Mouse (Mus musculus) cerebellum, adult 11-12 months (tissue): Measurements from ENCODE around the gene Ube2d3.
"Not testable (repeated sequence)": the region's sequence is repeated elsewhere in the genome, so short reads cannot be mapped to it uniquely, and the experiment has no call there.

Source experiments
- DNase-seq: peaks from one replicate; pipeline ENCODE4 v3.0.0; 2022

Gene Ube2d3

DNA sequence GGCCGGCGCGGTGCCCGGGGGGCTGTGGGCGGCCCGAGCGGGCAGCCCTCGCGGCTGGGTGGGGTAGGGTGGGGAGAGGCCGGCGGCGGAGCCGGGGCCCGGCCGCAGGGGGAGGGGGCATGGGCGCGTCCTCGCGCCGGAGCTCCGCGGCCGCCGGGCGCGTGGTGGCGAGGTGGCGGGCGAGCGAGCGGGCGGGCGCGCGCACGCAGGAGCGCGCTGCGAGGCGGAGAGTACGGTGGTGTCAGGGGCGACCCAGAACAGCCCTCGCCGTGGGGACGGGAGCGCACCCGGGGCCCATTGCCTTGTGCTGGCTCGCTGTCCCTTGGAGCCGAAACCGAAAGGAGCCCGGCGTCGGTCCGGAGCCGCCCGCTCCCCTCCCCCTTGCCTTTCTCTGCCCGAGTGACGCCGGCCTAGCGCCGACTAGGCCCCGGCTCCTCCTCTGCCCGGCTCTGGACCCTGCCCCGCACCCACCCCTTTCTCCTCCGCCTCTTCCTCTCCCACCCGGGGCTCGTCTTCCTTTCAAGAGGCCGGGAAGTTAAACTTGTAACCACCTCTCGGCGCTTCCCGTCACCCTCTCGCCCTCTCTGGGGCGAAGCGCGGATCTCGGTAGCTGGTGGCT is 1.1 kb downstream of the Ube2d3 start:
- DNase-seq = peak; percentile 88

DNA sequence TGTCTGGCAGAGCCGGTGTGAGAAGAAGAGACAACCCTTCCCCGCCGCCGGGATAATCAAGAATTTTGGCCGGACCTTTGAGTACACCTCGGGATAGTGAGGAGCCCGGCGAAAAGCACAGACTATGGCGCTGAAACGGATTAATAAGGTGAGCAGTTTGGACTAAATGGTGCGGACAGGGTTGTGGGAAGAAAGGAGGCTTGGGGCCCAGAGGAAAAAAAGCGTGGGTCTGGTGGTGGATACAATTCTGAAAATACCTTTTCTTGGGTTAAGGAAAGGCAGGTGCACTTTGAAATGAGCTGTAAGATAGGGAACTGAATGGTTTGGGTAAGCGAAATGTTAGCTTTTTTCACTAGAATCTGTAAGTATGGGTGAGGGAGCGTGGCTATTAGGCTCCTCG is 1.7 kb downstream of the Ube2d3 start:
- DNase-seq = no peak

DNA sequence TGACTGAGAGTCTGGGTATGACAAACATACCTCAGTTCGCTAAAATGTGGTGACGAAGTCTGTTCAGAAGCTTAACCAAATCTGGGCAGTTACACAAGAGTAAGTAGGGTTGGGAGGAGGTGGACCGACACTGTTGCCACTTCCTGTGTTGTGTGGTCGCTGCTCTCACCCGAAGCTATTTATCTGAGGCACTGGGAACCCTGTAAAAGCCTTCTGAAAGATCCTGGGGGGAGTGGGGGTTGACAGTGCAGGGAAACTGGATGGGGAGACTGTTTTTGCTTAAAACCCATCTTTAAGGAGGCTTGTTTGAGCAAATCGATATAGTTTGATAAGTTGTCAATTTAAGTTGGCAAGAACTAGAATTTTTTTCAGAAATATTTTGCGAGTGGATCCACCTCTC is 2.3 kb downstream of the Ube2d3 start:
- DNase-seq = peak; percentile 31

DNA sequence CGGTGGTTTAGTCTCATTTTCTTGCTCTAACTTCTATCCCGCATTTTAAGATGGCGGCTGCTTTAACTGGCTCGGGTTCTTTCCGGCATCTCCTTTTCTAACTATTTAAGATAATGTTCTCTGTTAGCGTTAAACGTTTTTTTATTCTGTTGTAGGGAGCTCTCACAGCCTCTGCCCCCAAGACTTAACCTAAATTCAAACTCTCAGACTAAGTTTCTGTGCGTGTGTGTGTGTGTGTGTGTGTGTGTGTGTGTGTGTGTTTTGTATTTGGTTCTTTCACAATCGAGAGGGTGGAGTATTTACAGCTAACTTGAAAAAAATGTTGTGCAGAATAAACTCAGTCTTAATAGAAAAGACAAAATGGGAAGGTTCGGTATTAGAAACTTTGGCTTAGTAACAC is 2.7 kb downstream of the Ube2d3 start:
- no peak for DNase-seq

DNA sequence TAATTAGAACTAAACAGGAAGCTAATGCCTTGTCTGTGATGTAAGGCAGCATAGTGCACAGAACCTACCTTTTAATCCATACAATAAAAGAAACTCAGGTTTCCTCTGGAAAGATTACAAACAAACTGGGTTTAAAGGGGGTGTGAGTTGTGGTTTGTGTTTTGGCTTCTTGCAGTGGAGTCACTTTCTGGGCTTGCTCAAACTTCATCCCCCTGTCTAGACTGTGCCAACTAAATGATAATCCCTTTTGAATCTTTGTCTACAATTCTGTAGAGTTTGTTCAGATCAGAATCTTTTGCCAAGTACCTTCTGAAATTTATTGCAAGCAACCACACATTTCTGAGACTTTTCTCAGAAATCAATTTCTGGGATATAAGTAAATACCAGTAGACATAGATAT is 7.0 kb downstream of the Ube2d3 start:
- DNase-seq = no peak

DNA sequence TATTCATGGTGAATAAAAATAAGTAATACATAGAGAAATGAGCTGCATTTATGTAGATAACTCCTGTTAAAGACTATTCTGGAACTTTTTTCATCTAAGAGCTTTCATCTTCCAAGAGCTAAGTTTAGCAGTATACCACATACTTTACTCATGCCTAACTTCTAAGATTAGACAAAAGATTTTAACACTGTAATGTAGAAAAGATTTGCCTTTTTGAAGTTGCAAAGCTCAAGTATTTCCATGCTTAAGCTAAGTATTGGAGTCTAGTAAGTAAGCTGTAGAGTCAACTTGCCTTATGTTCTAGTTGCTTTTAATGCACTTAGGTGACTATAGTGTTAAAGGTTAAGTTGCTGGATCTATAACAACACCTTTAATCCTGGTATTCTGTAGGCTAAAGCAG is 21.0 kb downstream of the Ube2d3 start:
- DNase-seq = no peak

DNA sequence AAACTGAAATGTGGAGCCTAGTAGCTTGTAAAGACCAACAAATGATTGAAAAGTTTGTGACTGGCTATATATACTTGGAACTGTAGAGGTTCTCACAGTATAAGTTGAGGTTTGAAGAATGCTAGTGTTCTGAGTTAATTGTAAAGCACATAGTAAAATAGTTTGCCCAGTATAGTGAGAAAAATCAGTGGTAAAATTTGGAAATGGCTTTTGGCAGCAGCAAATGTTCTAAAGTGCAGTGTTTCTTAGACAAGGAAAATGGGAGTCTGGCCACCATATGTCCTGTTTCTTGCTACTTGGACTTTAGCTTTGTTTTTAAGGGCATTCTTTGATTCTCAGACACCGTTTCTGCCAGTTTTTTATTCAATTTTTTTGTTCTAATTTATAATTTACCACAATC is 30.5 kb downstream of the Ube2d3 start:
- DNase-seq = no peak

DNA sequence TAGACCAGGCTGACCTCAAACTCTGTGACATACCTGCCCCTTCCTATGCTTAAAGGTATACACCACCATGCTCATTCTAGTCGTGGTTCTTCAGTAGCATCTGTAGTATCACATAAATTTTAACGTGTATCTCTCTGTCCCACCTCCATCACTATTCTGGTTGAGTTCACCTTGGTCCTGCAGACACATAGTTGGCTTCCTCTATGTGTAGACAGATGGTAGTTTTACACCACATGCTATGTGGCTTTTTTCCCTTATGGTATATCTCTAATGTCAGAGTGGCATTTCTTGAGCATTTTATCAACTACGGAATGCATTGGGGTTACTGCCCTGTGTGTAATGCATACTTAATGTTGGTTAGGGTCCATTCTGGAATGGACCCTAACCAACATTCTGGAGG is 31.2 kb downstream of the Ube2d3 start:
- no peak for DNase-seq

DNA sequence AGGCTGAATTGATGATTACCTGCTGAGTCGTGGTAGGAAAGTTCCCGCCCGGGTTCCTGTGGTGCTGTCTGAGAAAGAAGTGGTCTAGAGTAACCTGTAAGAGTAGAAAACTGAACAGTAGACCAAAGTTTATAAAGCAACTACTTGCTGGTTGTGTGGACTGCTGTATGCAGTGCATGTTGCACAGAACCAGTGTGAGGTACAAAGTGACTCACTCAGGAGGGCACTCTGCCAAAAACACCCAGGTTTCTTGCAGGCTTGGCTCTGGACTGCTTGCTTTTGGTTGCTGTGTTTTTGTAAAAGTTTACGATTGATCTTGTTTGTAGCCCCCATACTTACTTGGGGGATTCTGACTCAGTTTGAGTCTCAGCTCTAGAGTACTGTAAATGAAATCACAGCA is 32.0 kb downstream of the Ube2d3 start:
- peak; percentile 65 for DNase-seq

DNA sequence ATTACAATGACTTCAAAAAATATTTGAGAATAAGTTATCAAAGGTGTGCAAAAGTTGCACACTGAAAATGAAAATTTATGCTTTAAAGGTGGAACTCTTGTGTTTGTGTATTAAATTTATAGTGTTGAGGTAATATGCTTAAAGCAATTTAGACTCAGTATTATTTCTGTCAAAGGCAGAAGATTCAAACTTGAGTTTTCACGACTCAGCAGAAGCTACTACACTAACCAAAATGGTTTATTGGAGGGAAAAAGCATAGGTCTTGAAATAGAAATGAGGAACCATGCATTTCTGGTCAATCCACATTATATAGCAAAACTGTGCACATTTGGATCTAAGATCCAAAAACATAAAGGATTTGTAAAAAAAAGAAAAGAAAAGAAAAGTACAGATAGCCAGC is 32.9 kb downstream of the Ube2d3 start:
- DNase-seq = no peak

DNA sequence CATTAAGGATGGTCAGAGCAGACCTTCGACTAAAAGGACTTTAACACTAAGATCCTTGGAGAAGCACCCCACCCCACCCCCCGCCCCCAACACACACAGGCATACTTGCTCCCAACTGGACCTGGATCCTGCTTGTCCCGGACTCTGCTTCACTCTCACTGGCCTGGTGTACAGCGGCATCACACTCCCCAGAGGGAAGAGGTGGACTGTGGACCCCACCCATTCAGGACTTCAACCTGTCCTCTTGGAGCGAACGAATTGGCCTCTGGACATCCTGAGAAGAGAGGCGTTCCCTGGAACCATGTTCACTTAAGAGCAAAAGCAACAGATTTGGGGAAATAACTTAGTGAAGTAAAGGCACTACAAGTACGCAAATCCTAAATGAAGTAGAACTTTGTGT is 37.1 kb downstream of the Ube2d3 start:
- no peak for DNase-seq

DNA sequence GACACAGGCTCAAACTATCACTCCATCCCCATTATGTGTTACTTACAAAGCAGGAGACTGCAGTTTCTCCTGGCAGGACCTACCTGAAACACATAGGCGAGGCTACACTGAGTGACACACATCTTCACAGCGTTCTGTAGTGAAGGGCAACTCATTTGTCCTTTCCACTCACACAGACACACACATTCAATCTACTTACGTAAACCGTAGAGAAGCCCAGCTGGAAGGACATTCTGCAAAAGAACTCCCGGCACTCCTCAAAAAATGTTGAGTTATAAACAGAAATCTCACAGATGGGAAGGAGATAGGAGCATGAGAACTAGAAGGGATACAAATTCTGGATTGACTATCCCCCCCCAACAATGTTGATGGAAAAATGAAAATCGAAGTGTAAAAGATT is 38.3 kb downstream of the Ube2d3 start:
- no peak for DNase-seq

DNA sequence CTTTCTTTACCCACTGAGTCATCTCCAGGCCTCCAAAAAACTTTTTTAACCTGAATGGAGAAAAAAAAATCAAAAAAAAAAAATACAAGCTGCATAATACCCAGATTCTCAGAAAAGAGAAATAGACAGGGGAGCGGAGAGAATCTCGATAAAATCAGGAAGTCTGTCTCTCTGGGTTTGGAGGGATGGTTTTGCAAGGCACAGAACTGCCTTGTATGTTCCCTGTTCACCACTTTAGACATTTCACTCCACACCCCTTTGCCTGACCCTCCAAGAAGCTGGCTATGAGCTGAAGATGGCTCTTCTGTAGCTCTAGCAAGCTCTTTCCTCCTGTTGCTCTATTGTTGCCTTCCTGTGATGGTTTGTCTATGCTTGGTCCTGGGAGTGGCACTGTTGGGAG is 39.0 kb downstream of the Ube2d3 start:
- DNase-seq = no peak

DNA sequence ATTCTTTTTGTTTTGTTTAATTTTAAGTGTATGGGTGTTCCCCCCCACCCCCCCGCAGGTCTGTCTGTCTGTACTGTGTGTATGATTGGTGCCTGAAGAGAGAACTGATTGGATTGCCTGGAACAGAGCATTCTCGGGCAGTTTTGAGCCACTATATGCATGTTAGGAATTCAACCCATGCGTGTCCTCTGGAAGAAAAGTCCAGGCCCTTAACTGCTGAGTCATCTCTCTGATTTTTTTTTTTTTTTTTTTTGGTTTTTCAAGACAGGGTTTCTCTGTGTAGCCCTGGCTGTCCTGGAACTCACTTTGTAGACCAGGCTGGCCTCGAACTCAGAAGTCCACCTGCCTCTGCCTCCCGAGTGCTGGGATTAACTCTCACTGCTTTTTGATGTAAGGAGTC is 41.1 kb downstream of the Ube2d3 start:
- DNase-seq = not testable (repeated sequence)

DNA sequence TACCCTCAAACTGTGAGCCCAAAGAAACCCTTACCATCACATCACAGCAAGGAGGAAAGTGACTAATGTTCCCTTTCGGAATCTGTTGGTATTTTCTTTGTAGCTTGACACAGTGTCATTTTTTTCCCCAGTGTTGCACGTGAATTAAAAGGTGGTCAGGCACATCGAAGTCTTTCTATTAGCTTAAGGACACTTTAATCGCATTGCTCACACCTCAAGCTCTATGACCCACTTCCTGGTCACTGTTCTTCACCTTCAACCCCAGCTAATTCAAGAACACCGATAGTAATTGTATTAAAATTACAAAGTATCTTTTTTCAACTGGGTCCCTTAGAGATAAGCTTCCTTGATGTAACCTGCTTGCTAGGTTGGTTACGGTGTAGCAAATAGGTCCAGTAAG is 42.8 kb downstream of the Ube2d3 start:
- DNase-seq = no peak

DNA sequence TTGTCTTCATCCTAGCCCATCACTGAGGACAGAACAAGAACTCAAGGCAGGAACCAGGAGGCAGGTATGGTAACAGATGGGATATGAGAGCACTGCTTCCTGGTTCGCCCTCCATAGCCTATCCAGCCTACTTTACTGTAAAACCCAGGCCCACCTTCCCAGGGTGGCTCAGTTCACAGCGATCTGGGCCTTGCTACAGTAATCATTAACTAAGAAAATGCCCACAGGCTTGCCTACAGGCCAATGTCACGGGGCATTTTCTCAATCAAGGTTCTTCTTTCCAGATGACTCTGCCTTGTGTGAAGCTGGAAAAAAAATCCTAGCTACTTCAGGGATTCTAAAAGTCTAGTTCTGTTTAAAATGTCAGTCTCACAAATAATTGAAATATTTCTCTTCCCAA is 43.7 kb downstream of the Ube2d3 start:
- no peak for DNase-seq

DNA sequence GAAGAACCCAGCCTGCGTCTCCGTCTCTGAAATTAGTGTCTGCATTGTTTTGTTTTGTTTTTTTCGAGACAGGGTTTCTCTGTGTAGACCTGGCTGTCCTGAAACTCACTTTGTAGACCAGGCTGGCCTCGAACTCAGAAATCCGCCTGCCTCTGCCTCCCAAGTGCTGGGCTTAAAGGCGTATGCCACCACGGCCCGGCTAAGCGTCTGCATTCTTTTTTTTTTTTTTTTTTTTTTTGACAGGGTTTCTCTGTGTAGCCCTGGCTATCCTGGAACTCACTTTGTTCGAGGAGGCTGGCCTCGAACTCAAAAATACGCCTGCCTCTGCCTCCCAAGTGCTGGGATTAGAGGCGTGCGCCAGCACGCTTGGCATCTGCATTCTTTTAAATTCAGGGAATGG is 46.7 kb downstream of the Ube2d3 start:
- DNase-seq = not testable (repeated sequence)

DNA sequence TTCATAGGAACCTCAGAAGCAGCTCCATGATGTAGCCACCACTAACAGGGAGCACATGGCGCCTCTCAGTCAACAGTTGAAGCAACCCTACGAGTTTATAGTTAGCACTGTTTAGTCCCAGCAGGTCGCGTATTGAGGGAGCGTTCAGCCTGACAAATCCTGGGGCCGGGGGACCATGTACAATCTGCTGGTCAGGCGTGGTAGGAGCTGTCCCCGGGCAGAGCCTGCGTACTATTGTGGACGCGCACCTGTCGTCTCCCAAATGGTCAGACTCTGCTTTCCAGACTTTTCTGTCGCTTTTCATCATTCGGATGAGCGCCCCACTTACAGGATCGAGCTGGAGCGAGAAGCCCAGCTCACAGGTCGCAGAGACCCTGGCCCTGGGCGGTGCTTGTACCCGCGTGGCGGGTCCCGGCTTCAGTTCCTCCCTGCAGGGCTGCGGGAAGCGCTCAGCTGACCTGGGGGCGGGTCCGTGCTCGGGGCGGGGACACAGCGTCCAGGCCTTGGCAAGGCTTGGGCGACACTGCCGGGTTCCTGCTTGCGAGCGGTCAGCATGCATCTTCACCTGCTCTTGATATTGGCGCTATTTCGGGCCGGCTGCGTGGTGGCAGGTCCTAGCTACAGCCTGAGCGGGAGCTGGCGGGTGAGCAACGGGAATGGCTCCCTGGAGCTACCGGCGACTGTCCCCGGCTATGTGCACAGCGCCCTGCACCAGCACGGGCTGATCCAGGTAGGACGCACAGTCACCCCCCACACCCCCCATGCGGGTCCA is 47.4 kb downstream of the Ube2d3 start, which contains the start of gene Manba:
Gene Manba (plus strand): TSS at position 484 of the 772 bp plus-strand sequence.
- DNase-seq = peak; percentile 81

DNA sequence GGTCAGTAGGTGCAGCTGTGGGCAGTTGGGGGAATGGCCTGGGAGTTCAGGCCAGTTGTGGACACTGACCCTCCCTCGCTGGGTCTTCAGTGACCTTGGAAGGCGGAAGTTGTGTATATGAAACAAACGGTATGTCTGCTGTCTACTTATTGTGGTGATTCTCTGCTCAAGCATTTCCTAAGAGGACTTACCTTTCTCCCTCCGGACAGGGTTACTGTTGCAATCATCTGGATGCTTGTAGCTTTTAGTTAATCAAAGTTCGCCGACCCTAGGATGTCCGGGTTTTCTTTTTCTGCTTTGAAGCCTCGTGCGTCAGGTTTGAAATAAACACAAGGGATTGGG is 47.9 kb downstream of the Ube2d3 start:
- no peak for DNase-seq

DNA sequence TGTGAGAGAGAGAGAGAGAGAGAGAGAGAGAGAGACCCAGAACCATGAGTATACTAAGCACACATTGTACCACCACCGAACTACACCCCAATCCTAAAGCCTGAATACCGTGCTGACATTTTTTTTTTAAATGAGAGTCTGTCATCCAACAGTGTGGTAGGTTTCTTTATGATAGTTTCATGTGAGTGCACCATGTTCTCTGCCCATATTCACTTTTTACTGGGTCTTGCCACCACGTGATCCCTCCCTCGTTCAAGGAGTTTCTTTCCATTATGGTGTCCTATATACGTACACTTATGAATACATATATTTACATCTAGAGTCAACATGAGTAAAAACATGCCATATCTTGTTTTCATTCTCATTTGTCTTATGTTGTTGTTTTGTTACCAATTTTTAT is 48.4 kb downstream of the Ube2d3 start:
- DNase-seq = no peak

DNA sequence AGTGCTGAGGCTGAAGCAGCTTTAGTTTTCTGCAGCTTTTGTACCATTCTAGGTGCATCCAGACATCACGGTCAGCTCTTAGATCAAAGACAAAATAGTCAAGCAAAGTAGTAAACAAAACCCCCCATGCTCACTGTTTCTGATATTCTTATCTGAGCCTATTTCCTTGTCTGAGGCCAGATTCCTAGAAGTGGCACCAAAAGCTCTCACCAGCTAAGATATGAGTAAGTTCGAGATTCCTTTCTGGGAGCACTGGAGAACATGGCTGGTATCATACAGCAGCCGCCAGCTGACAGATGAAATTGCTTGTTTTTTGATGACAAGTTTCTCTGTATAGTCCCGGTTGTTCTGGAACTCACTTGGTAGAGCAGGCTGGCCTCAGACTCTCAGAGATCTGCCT is 49.9 kb downstream of the Ube2d3 start:
- DNase-seq = no peak

DNA sequence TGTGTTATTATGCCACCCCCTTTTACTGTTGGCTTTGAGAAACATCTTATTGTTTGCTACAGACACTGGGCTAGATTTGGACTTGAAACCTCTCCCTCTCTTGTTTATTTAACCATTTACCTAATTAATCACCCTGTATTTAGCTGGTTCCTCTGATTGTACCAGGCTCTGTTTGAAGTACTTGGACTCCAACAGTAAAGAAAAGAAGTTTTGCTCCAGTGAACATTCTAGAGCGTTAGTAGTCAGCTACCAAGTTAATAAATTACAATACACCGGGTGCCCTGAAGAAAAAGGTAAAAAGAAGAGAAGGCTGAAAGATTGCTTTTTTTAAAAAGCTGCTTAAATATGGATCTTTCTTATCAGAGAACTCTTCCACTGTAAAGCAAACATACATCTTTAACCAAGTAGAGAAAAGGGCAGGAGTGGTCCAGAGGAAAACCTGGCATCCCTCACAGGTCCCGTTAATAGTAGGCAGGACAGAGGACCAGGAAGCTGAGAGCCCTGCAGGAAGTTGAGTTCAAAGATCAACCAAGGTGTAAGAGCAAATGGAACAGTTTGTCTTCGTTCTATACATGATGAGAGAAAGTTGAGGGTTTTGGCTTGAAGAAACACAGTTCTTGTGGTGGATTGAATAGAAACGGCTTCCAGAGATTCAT is 52.0 kb downstream of the Ube2d3 start:
- DNase-seq = no peak

DNA sequence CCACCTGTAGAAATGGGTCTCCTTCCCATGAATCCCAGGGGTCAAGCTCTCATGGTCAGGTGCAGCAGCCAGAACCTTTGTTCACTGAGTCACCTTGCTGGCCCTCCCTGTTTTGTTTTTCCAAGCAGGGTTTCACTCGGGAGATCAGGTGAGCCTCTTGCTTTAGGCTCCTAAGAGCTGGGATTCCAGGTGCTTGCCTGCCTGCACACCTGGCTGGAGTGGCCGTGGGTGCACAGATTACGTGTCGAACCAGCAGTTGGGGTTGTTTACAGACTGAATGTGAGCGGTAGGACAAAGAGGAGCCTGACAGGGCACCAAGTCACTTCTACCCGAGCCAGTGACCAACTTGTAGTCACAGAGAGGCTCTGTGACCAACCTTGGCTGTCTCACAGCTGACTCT is 53.2 kb downstream of the Ube2d3 start:
- no peak for DNase-seq

DNA sequence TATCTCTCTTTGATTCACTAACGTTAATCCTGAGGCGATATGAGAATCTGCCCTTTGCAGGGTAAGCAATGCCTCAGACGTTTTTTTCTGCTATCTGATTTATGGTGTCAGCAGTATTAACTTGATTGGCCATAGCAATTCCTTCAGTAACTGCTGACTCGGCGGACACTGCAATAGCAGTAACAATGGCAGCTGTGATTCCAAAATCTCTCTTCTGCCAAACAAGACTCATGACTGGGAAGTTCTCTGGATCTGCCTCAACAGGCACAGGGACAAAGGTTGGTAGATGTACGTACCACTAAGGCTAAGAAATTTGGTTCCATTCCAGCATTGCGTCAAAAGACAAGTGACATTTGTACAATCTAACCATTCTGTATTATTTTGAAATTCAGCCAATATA is 55.4 kb downstream of the Ube2d3 start:
- DNase-seq = not testable (repeated sequence)
